Mouse (Mus musculus) embryonic facial prominence, embryonic 10.5 days (tissue): Measurements from ENCODE around the gene Dyrk1a. TPM values are rescaled to one million over a fixed set of nuclear protein-coding genes. Genes with fewer than 3 reads are reported as not detected.
"Not testable (repeated sequence)": the region's sequence is repeated elsewhere in the genome, so short reads cannot be mapped to it uniquely, and the experiment has no call there.

Experiments used
- DNase-seq: peaks from one replicate; pipeline ENCODE4 v3.0.0-alpha.2; 2017; ENCODE audit warnings: low spot score
- H3K27ac ChIP-seq: fragments of 300-500 bp; sonication (generic); replicated peaks from 2 replicates; pipeline ENCODE4 v1.5.1; 2016; ENCODE audit warnings: mild to moderate bottlenecking
- H3K27me3 ChIP-seq: fragments of 300-500 bp; sonication (generic); replicated peaks from 2 replicates; pipeline ENCODE4 v1.6.1; 2016; ENCODE audit warnings: low read depth, mild to moderate bottlenecking; ENCODE audit not compliant: poor library complexity, severe bottlenecking
- H3K36me3 ChIP-seq: fragments of 300-500 bp; sonication (generic); replicated peaks from 2 replicates; pipeline ENCODE4 v1.6.1; 2016; ENCODE audit warnings: mild to moderate bottlenecking, moderate library complexity
- H3K4me1 ChIP-seq: fragments of 300-500 bp; sonication (generic); 2 replicates; pipeline ENCODE4 v1.6.1; 2016
- H3K4me3 ChIP-seq: fragments of 300-500 bp; sonication (generic); 2 replicates; pipeline ENCODE4 v1.5.1; 2016; ENCODE audit warnings: mild to moderate bottlenecking, moderate library complexity
- H3K9me3 ChIP-seq: fragments of 300-500 bp; sonication (generic); 2 replicates; pipeline ENCODE4 v1.6.1; 2016; ENCODE audit warnings: mild to moderate bottlenecking
- WGBS: fragments of 180-500 bp; shearing (Covaris S2); methylation state at CpG from one replicate; pipeline ENCODE4 v1.1.7; 2016; 5-methylcytosine and 5-hydroxymethylcytosine counted together
- polyA plus RNA-seq: library from polyadenylated mRNA; unstranded; fragments of >200 nt; fragmentation: Nextera tagmentation; extraction: Ambion mirVana; gene quantifications from 2 replicates; pipeline ENCODE4 v1.2.1, GENCODE M21; 2016

Gene Dyrk1a
- polyA plus RNA-seq, 1 experiment from 2014 or later, result 10.0 TPM

GRCm38 (mm10) chr16:94660221-94660620 lies 90.4 kb downstream of the Dyrk1a start:
- Histone ChIP-seq H3K36me3 (peaks cover 41% of the 10 kb centered on the region), H3K27me3 (no peaks in the 10 kb centered on the region), H3K4me1 (0 out of 2 replicates have a peak, but pooled peaks cover 2% of the 10 kb centered on the region), H3K27ac (no peak overlapping the region), H3K9me3 (no peaks in the 10 kb centered on the region), H3K4me3 (no peak overlapping the region)
- DNase-seq, result no peak
- 92% methylated on average over 8 of the region's 8 CpGs for WGBS

- H3K4me3 ChIP-seq, result no peak overlapping the region
- no peak for DNase-seq
- peaks cover 85% of the 10 kb centered on the region for H3K36me3 ChIP-seq
- no peaks in the 10 kb centered on the region for H3K4me1 ChIP-seq
- H3K9me3 ChIP-seq, result no peaks in the 10 kb centered on the region
- H3K27me3 ChIP-seq, result no peaks in the 10 kb centered on the region
- 93% methylated on average over 4 of the region's 4 CpGs for WGBS
- no peak overlapping the region for H3K27ac ChIP-seq
These were observed 97.7 kb downstream of the Dyrk1a start for GRCm38 (mm10) chr16:94667557-94667956.

- WGBS, result 91% methylated on average over 9 of the region's 9 CpGs
- Histone ChIP-seq H3K36me3 (peaks cover 96% of the 10 kb centered on the region), H3K9me3 (no peaks in the 10 kb centered on the region), H3K4me1 (no peaks in the 10 kb centered on the region), H3K27me3 (no peaks in the 10 kb centered on the region), H3K27ac (no peak overlapping the region), H3K4me3 (no peak overlapping the region)
- no peak for DNase-seq
These were observed 101.5 kb downstream of the Dyrk1a start for GRCm38 (mm10) chr16:94671313-94671712.

DNA sequence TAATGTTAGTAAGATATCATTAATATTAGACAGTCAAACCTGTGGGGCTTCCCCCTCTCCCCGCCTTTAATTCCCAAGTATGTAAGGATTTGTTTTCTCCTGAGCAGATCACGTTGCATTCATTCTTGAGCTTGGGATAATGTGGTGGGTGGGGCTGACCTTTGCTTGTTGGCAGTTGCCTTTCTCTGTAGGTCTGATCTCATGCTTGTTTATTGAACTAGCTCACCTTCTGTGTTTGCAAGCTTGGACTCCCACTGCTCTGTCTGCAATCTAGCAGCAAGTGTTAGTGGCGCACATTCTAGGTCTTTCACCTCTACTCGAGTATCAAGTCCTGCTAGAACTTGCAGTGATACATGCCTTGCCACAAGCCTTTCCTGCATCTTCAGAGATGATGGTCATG lies 111.1 kb downstream of the Dyrk1a start:
- H3K9me3 ChIP-seq, result no peaks in the 10 kb centered on the region
- DNase-seq, result no peak
- H3K27ac ChIP-seq, result no peak overlapping the region
- peaks cover 80% of the 10 kb centered on the region for H3K36me3 ChIP-seq
- peaks cover 12% of the 10 kb centered on the region for H3K4me1 ChIP-seq
- H3K27me3 ChIP-seq, result no peaks in the 10 kb centered on the region
- H3K4me3 ChIP-seq, result no peak overlapping the region
- WGBS, result 63% methylated on average over 4 of the region's 4 CpGs

DNA sequence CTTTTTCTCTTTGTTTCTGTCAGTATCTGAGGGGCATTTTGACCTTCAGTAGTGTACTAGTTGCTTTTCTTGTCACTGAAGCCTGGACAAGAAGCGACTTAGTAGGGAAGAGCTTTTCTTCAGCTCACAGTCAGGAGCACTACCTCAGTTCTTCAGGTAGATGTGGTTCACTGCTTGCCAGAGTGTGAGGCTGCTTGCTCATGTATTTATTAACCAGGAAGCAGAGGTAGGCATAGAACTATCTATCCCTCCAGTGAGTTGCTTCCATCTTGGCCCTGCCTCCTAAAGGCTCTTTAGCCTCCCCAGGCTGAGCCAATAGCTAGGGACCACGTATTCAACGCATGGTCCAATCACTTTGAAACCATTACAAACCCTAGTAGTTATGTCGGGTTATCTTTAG lies 112.0 kb downstream of the Dyrk1a start:
- 94% methylated on average over 4 of the region's 4 CpGs for WGBS

GRCm38 (mm10) chr16:94683960-94684359 lies 114.2 kb downstream of the Dyrk1a start:
- no peak overlapping the region for H3K27ac ChIP-seq
- 83% methylated on average over 4 of the region's 4 CpGs for WGBS
- no peak overlapping the region for H3K4me3 ChIP-seq
- no peak for DNase-seq
- H3K27me3 ChIP-seq, result no peaks in the 10 kb centered on the region
- peaks cover 12% of the 10 kb centered on the region for H3K4me1 ChIP-seq
- H3K9me3 ChIP-seq, result no peaks in the 10 kb centered on the region
- H3K36me3 ChIP-seq, result peaks cover 86% of the 10 kb centered on the region

More for the DNA sequence above, 112.0 kb downstream of the Dyrk1a start:
- no peaks in the 10 kb centered on the region for H3K9me3 ChIP-seq
- peaks cover 12% of the 10 kb centered on the region for H3K4me1 ChIP-seq
- peaks cover 84% of the 10 kb centered on the region for H3K36me3 ChIP-seq
- no peak for DNase-seq
- H3K27me3 ChIP-seq, result no peaks in the 10 kb centered on the region
- no peak overlapping the region for H3K27ac ChIP-seq
- no peak overlapping the region for H3K4me3 ChIP-seq

DNA sequence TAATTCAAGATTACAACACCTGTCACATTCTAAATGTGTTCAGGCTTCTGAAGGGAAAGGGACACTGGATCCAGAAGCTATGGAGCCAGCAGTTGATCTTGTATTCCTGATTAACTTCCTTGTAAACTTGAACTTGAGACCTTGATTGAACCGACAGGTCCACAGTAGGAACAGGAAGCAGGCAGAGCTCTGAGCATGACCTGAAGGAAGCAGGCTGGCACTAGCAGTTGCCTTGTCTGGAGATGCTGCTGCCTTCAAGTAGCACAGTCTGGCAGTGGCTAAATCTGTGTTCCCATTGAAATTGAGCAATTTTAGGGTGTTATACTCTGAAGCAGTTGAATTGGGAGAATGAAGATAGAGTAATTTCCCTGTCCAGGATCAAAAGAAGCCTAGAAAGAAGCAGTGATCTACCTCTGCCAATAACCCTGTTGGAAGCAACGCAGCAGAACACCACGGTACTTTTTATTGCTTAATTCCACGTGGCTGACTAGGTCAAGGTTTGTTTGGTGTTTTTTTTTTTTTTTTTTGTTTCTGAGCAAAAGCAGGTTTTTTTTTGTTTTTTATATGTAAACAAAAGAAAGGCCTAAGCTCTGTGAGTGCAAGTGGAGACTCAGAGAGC lies 124.0 kb downstream of the Dyrk1a start:
- Histone ChIP-seq H3K27me3 (no peaks in the 10 kb centered on the region), H3K36me3 (peaks cover 78% of the 10 kb centered on the region), H3K4me3 (no peak overlapping the region), H3K27ac (no peak overlapping the region), H3K4me1 (no peaks in the 10 kb centered on the region), H3K9me3 (no peaks in the 10 kb centered on the region)
- DNase-seq, result no peak
- WGBS, result 88% methylated on average over 4 of the region's 4 CpGs

GRCm38 (mm10) chr16:94697553-94697952 lies 127.7 kb downstream of the Dyrk1a start:
- H3K4me1 ChIP-seq, result no peaks in the 10 kb centered on the region
- H3K27ac ChIP-seq, result no peak overlapping the region
- no peak overlapping the region for H3K4me3 ChIP-seq
- no peaks in the 10 kb centered on the region for H3K27me3 ChIP-seq
- H3K9me3 ChIP-seq, result no peaks in the 10 kb centered on the region
- WGBS, result 85% methylated on average over 5 of the region's 5 CpGs
- DNase-seq, result no peak
- H3K36me3 ChIP-seq, result peaks cover 40% of the 10 kb centered on the region

GRCm38 (mm10) chr16:94698234-94698633 lies 128.4 kb downstream of the Dyrk1a start:
- not testable (repeated sequence) for H3K27me3 ChIP-seq, H3K4me3 ChIP-seq
- 84% methylated on average over 1 of the region's 1 CpGs for WGBS

GRCm38 (mm10) chr16:94701141-94701540 lies 131.3 kb downstream of the Dyrk1a start:
- Histone ChIP-seq H3K9me3 (no peaks in the 10 kb centered on the region), H3K27me3 (no peaks in the 10 kb centered on the region), H3K27ac (no peak overlapping the region), H3K4me1 (no peaks in the 10 kb centered on the region), H3K36me3 (peaks cover 4% of the 10 kb centered on the region; the same call in 1 of the 2 replicates), H3K4me3 (no peak overlapping the region)
- no peak for DNase-seq
- 78% methylated on average over 4 of the region's 4 CpGs for WGBS

More at GRCm38 (mm10) chr16:94698234-94698633, 128.4 kb downstream of the Dyrk1a start:
- not testable (repeated sequence) for H3K4me1 ChIP-seq, DNase-seq, H3K9me3 ChIP-seq, H3K27ac ChIP-seq
- peaks cover 33% of the 10 kb centered on the region for H3K36me3 ChIP-seq

DNA sequence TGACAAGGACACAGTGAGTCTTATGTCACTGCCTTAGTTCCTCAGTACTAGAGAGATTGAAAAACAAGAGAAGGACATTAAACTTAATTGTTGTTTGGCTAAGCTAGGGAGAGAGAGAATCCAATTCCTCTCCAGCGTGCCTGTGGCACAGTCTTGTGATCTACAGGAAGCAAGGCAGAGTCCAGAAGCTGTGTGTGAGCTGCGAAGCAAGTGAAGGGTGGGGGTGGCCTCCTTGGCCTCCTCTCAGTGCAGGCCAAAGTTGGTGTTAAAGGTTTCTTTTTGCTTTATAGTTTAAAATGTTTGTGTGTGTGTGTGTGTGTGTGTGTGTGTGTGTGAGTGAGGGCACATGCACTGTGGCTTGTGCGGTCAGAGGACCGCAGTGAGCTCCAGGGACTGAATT lies 132.2 kb downstream of the Dyrk1a start:
- Histone ChIP-seq H3K36me3 (no peaks in the 10 kb centered on the region), H3K4me3 (no peak overlapping the region), H3K27me3 (no peaks in the 10 kb centered on the region), H3K9me3 (no peaks in the 10 kb centered on the region), H3K4me1 (no peaks in the 10 kb centered on the region), H3K27ac (no peak overlapping the region)
- DNase-seq, result no peak
- 88% methylated on average over 4 of the region's 4 CpGs for WGBS

DNA sequence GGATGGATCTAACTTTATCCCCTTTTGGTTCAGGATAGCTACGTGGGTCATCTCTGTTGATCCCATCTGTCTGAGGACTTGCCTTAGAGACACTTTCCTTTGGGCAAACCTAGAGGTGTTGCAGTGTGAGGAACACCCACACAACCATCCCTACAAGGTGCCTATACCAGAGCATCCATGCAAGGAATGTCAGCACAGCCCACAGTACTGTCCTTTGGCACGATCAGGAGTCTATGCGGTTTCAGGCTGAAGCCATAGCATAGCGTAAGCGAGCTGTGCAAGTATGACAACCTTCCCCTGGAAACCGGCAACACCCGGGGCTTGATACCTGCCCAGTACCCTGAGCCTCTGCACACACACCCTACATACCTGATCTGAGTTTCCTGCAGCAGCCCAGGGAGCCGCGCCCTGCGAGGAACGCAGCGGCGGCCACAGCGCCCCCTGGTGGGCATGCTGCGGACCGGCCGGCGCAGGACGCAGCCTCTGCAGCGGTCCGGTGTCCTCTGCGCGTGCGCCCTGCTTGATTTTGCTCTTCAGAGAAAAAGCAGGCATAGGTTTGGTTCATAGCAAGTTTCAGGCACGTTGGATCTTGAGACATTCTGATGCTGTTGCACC lies 143.8 kb downstream of the Dyrk1a start:
- Histone ChIP-seq H3K4me3 (peak overlapping the region; percentile 43), H3K27ac (no peak overlapping the region)
- WGBS, result 10% methylated on average over 25 of the region's 25 CpGs

GRCm38 (mm10) chr16:94714483-94714882 lies 144.7 kb downstream of the Dyrk1a start:
- H3K4me1 ChIP-seq, result peaks cover 13% of the 10 kb centered on the region
- no peaks in the 10 kb centered on the region for H3K36me3 ChIP-seq
- H3K27ac ChIP-seq, result no peak overlapping the region
- H3K4me3 ChIP-seq, result no peak overlapping the region
- no peak for DNase-seq
- peaks cover 10% of the 10 kb centered on the region; the same call in 1 of the 2 replicates for H3K9me3 ChIP-seq
- H3K27me3 ChIP-seq, result peaks cover 7% of the 10 kb centered on the region
- 67% methylated on average over 14 of the region's 14 CpGs for WGBS

More for the DNA sequence above, 143.8 kb downstream of the Dyrk1a start:
- H3K4me1 ChIP-seq, result peaks cover 8% of the 10 kb centered on the region
- peaks cover 7% of the 10 kb centered on the region for H3K27me3 ChIP-seq
- H3K9me3 ChIP-seq, result peaks cover 10% of the 10 kb centered on the region; the same call in 1 of the 2 replicates
- DNase-seq, result peak; percentile 88
- H3K36me3 ChIP-seq, result no peaks in the 10 kb centered on the region
